Mouse (Mus musculus) left cerebral cortex, postnatal 4 days (tissue): ENCODE measurements around the gene Dydc2. TPM values are rescaled to one million over a fixed set of nuclear protein-coding genes. Genes with fewer than 3 reads are reported as not detected.

ENCODE experiments used
- DNase-seq: peaks from one replicate; pipeline ENCODE4 v3.0.0-alpha.2; 2022
- intact Hi-C: fragments of 180-260 bp; cut with DNase I; formaldehyde crosslinking; loops from one replicate; pipeline ENCODE4 v1.15.1; 2025
- total RNA-seq, 2 experiments: library from RNA; stranded (reverse); gene quantifications; 2 replicates each; pipeline ENCODE4 v1.2.3; 2021

Gene Dydc2
- total RNA-seq, 2 experiments from 2014 or later: 0.60 to 1.1 TPM

- DNase-seq: peak; percentile 50
- intact Hi-C loops: no loop called here
Measured at GRCm38 (mm10) chr14:41004201-41005141, 64.5 kb downstream of the Dydc2 start.

DNA sequence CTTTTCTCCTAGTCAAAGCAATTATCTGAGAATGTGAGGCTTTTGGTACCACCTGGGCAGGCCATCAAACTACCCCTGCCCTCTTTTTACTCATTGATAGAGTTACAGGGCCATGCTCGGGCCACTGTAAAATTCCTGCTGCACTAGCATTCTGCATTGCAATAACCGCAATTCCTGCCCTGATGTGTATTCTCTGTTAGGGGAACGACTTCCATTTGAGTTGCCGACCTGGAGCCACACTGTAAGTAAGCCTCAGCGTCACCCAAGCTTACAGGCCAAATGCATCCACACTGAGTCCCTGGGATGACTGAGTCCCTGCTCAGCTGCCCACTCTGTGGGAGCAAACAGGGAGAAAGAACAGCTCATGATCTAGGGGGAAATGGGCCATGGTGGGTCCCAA lies 67.4 kb downstream of the Dydc2 start:
- DNase-seq: no peak
- intact Hi-C loops: no loop called here

DNA sequence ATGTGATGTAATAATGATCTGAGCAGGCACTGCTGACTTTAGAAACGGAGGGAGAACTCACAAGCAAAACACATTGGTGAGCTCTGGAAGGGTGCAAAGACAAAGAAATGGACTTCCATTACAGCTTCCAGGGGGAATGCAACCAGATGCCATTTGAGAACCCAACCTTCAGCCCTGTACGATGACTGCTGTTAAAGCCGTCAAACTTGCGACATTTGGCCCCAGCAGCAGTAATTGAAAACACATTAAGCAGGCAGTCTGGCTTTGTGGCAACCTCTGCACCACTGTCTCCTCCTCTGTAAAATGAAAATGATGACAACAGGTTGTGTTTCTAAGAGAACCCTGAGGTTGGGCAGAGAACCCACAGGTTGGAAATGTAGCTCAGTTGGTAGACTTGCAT lies 68.2 kb downstream of the Dydc2 start:
- DNase-seq: no peak
- intact Hi-C loops: no loop called here

DNA sequence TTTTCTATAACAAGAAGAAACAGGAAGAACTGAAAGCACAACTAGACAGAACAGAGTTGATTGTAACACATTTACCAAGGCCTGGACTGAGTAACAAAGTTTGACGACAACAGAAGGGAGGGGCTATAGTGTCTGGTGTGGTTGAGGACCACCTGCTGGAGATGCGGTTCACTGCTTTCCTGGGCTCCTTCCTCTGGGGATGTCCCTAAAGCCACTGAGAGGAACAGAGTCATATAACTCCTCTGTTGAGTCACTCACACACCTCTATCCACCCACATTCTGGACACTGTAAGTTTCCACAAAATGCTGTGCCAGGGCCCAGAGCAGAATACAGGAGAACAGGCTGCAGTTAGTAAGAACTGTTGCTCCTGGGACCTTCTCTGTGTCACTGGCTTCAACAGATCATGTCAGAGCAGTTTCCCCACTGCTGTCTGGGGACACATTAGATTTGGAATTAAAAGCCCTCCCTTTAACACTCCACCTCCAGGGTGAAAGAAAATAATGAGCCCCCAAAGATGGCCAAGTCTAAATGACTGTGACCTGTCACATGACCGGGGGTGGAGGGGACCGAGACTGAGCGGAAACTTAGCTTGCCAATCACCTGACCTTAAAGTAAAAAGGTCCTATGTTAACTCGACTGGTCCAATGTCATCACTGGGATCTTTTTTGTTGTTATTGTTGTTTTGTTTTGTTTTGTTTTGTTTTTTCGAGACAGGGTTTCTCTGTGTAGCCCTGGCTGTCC lies 68.9 kb downstream of the Dydc2 start:
- intact Hi-C loops: no loop called here
- DNase-seq: no peak

Other genes starting within 250 kb of the Dydc2 start
- 10 to 100 TPM; 10.6 to 11.9 TPM for gene Sh2d4b, start 175.9 kb downstream of the Dydc2 start, total RNA-seq
- gene Tspan14, start 102.4 kb downstream of the Dydc2 start, total RNA-seq: 10 to 100 TPM; 81.9 to 86.2 TPM
- 100 to 1,000 TPM in 1 of 2 experiments, 10 to 100 TPM in 1; 88.0 to 105 TPM for gene Fam213a, start 55.4 kb downstream of the Dydc2 start, total RNA-seq
- not detected for gene Dydc1, start 3.7 kb upstream of the Dydc2 start, total RNA-seq
- not detected for gene Mat1a, start 35.8 kb upstream of the Dydc2 start, total RNA-seq
- not detected for gene Sftpa1, start 62.6 kb upstream of the Dydc2 start, total RNA-seq
- not detected for gene Mbl1, start 82.2 kb upstream of the Dydc2 start, total RNA-seq
- gene Sftpd, start 115.9 kb upstream of the Dydc2 start, total RNA-seq: not detected
- gene Gm2832, start 209.6 kb upstream of the Dydc2 start, total RNA-seq: under 1 TPM; 0.42 to 0.66 TPM